Mouse (Mus musculus) left cerebral cortex, postnatal 36 days (tissue): ENCODE results near the gene Catsperg1. TPM values are rescaled to one million over a fixed set of nuclear protein-coding genes. Genes with fewer than 3 reads are reported as not detected.
A peak's percentile ranks its signal among the peaks of the same experiment; 100 is the strongest.

Experiments used
- DNase-seq, 2 experiments: peaks; one replicate each; pipeline ENCODE4 v3.0.0; 2021 to 2022; ENCODE audit warnings: low spot score in 2 of 2, mixed read lengths in 1 of 2
- intact Hi-C: fragments of 180-260 bp; cut with DNase I; formaldehyde crosslinking; loops from one replicate; pipeline ENCODE4 v1.15.1; 2025
- total RNA-seq, 2 experiments: library from RNA; stranded (reverse); gene quantifications; 2 replicates each; pipeline ENCODE4 v1.2.3; 2021

The Catsperg1 gene
- total RNA-seq, 2 experiments from 2014 or later: 0.52 to 0.75 TPM

GRCm38 (mm10) chr7:29178106-29178505 is 35.7 kb downstream of the Catsperg1 start:
- intact Hi-C loops: no loop called here
- DNase-seq: no peak

- no peak for DNase-seq
- intact Hi-C loops: no loop called here
Measured at GRCm38 (mm10) chr7:29172390-29173016, 41.3 kb downstream of the Catsperg1 start.

GRCm38 (mm10) chr7:29171562-29172097 is 42.2 kb downstream of the Catsperg1 start:
- intact Hi-C loops: no loop called here

GRCm38 (mm10) chr7:29170755-29171561 is 42.9 kb downstream of the Catsperg1 start:
- intact Hi-C loops: no loop called here
- DNase-seq: no peak

More at GRCm38 (mm10) chr7:29171562-29172097, 42.2 kb downstream of the Catsperg1 start:
- no peak for DNase-seq

- DNase-seq: peak in 1 of 2 experiments; percentile 50
- intact Hi-C loops: no loop called here
Measured at GRCm38 (mm10) chr7:29170066-29170754, 43.6 kb downstream of the Catsperg1 start, which contains the start of the genes Ggn and Spred3. Ggn (plus strand) TSS chr7:29170210. Spred3 (minus strand) TSS chr7:29170411.

GRCm38 (mm10) chr7:29169231-29170065 is 44.4 kb downstream of the Catsperg1 start:
- intact Hi-C loops: no loop called here
- peak; percentile 83 to 86 for DNase-seq

- intact Hi-C loops: no loop called here
- no peak for DNase-seq
Measured at GRCm38 (mm10) chr7:29168791-29169230, 45.0 kb downstream of the Catsperg1 start.

GRCm38 (mm10) chr7:29168121-29168695 is 45.6 kb downstream of the Catsperg1 start:
- intact Hi-C loops: no loop called here
- no peak for DNase-seq

- intact Hi-C loops: no loop called here
- DNase-seq: no peak
Measured at GRCm38 (mm10) chr7:29167656-29168055, 46.2 kb downstream of the Catsperg1 start.

GRCm38 (mm10) chr7:29162750-29163525 is 50.9 kb downstream of the Catsperg1 start:
- intact Hi-C loops: no loop called here
- no peak for DNase-seq

GRCm38 (mm10) chr7:29162294-29162693 is 51.5 kb downstream of the Catsperg1 start:
- no peak for DNase-seq
- intact Hi-C loops: no loop called here

- DNase-seq: no peak
- intact Hi-C loops: no loop called here
Measured at GRCm38 (mm10) chr7:29158264-29158663, 55.6 kb downstream of the Catsperg1 start.

- intact Hi-C loops: no loop called here
- peak; percentile 84 to 88 for DNase-seq
Measured at GRCm38 (mm10) chr7:29155838-29156782, 57.7 kb downstream of the Catsperg1 start, which contains the start of gene Fam98c. Fam98c (minus strand) TSS chr7:29156234.

- intact Hi-C loops: no loop called here
- peak; percentile 90 to 91 for DNase-seq
Measured at GRCm38 (mm10) chr7:29155196-29155837, 58.5 kb downstream of the Catsperg1 start.

GRCm38 (mm10) chr7:29154018-29154720 is 59.7 kb downstream of the Catsperg1 start:
- intact Hi-C loops: no loop called here
- no peak for DNase-seq

- no peak for DNase-seq
- intact Hi-C loops: no loop called here
Measured at GRCm38 (mm10) chr7:29151486-29151885, 62.3 kb downstream of the Catsperg1 start.
